In the genomic region with DNA sequence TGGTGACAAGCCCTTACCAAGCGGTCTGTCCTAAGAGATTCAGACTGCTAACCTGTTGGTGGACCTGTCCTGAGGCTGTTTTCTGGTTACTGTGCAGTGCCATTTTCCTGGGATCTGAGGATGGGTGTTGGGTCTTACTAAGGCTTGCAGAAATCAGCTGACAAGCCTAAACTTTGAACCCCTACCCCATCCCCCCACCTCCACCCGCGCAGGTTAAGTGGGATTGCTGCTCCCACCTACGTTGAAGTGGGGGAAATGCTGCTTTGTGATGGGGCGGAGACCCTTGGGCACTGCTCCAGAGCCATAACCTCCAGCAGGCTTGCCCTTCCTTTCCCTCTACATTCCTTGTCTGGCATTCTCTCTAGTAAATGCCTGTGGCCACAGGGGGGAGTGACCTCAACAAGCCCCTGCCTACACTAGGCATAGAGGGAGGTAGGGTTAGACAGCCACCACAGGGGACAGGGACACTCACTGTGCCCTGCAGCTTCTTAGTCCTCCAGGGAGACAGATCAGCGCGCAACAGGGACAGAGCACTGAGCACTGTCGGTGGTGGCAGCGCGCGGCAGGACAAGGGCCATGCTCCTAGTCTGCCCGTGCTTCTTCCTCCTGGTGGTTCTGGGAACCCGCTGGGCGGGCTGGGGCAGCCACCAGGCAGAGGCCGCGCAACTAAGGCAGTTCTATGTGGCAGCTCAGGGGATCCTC, we compare ENCODE assay signal across 8 mouse cellular contexts. TPM values are rescaled to one million over a fixed set of nuclear protein-coding genes. Genes with fewer than 3 reads are reported as not detected.
DNase-seq lines count a peak whose midpoint lies in the region; ATAC-seq and TF ChIP-seq lines count a peak whose summit lies in the region.

A gene (plus strand): TSS at position 452 of the 702 bp plus-strand sequence.

- H3K4me2 ChIP-seq in lung, postnatal 0 days (replicated peaks; ENCODE audit: low read depth, low read length) = 0 out of 2 replicates have a peak within 1 kb of the TSS, but pooled peaks have one; percentile 14
- H3K4me2 ChIP-seq in embryonic facial prominence, embryonic 14.5 days (ENCODE audit: low read depth, low read length) = peak within 1 kb of the TSS; percentile 24
- H3K4me2 ChIP-seq in limb, embryonic 11.5 days (ENCODE audit: low read depth, severe bottlenecking) = peak within 1 kb of the TSS; percentile 10; the same call in 1 of the 2 replicates

- H3K9me3 ChIP-seq in lung, postnatal 0 days (ENCODE audit: low read length) = no peaks in the 10 kb centered on the region
- no peaks in the 10 kb centered on the region for H3K9me3 ChIP-seq in embryonic facial prominence, embryonic 14.5 days (ENCODE audit: control insufficient read depth, low read length)
- no peaks in the 10 kb centered on the region for H3K9me3 ChIP-seq in limb, embryonic 11.5 days (ENCODE audit: control insufficient read depth, low read length)

- H3K9ac ChIP-seq in lung, postnatal 0 days (replicated peaks; ENCODE audit: low read depth) = no peak within 1 kb of the TSS
- H3K9ac ChIP-seq in embryonic facial prominence, embryonic 14.5 days (ENCODE audit: low read depth, low read length) = no peak within 1 kb of the TSS
- H3K9ac ChIP-seq in limb, embryonic 11.5 days (ENCODE audit: low read length) = no peak within 1 kb of the TSS

- intact Hi-C loops in left cerebral cortex, postnatal 25 days (cut with DNase I) = no loop called here
- intact Hi-C loops in gastrocnemius, postnatal 36 days (cut with DNase I) = no loop called here

- no peak for TF ChIP-seq EP300 in lung, postnatal 0 days (IDR thresholded peaks at IDR 0.05)

- peak; percentile 5; the same call in 1 of the 2 replicates for TF ChIP-seq CTCF in lung, postnatal 0 days (IDR thresholded peaks at IDR 0.05)
- no peak for TF ChIP-seq CTCF in lung, adult 2 months (IDR thresholded peaks at IDR 0.05; ENCODE audit: insufficient read depth, low read length)

- no peaks in the 10 kb centered on the region for H3K27me3 ChIP-seq in lung, postnatal 0 days (replicated peaks; ENCODE audit: insufficient read depth, low read length)
- no peaks in the 10 kb centered on the region for H3K27me3 ChIP-seq in embryonic facial prominence, embryonic 14.5 days (replicated peaks; ENCODE audit: control insufficient read depth, insufficient read depth, low read length)
- no peaks in the 10 kb centered on the region for H3K27me3 ChIP-seq in limb, embryonic 11.5 days (ENCODE audit: control insufficient read depth, insufficient read depth, low read length)

- no peaks in the 10 kb centered on the region for H3K4me1 ChIP-seq in lung, postnatal 0 days (ENCODE audit: insufficient read depth, low read depth, low read length)
- no peaks in the 10 kb centered on the region for H3K4me1 ChIP-seq in lung, adult 2 months (ENCODE audit: control insufficient read depth, insufficient read depth, low read length)
- peaks cover 7% of the 10 kb centered on the region; the same call in 1 of the 2 replicates for H3K4me1 ChIP-seq in embryonic facial prominence, embryonic 14.5 days (ENCODE audit: control insufficient read depth, insufficient read depth, low read length)
- H3K4me1 ChIP-seq in limb, embryonic 11.5 days (ENCODE audit: control insufficient read depth, insufficient read depth, low read length) = no peaks in the 10 kb centered on the region; the same call in 1 of the 2 replicates

- WGBS in lung, postnatal 0 days = 15% methylated on average over 14 of the region's 16 CpGs
- 23% methylated on average over 16 of the region's 16 CpGs for WGBS in lung, adult 2 months
- 11% methylated on average over 15 of the region's 16 CpGs for WGBS in embryonic facial prominence, embryonic 14.5 days
- 12% methylated on average over 16 of the region's 16 CpGs for WGBS in limb, embryonic 11.5 days

- TF ChIP-seq POLR2A in lung, adult 2 months (IDR thresholded peaks at IDR 0.05; ENCODE audit: borderline replicate concordance, extremely low read depth, low read depth, low read length) = no peak

- H3K4me3 ChIP-seq in lung, postnatal 0 days (ENCODE audit: low read depth, low read length) = no peak within 1 kb of the TSS
- H3K4me3 ChIP-seq in lung, adult 2 months (replicated peaks; ENCODE audit: extremely low read depth, low read depth, low read length) = no peak within 1 kb of the TSS
- no peak within 1 kb of the TSS for H3K4me3 ChIP-seq in embryonic facial prominence, embryonic 14.5 days (ENCODE audit: low read depth, low read length)
- no peak within 1 kb of the TSS for H3K4me3 ChIP-seq in limb, embryonic 11.5 days (ENCODE audit: low read depth, low read length)

- peak; percentile 23; the same call in 1 of the 2 replicates for ATAC-seq in lung, postnatal 0 days
- ATAC-seq in embryonic facial prominence, embryonic 14.5 days (ENCODE audit: low read depth) = no peak
- ATAC-seq in limb, embryonic 11.5 days (ENCODE audit: insufficient number of reproducible peaks, low FRiP score, low TSS enrichment, low read depth) = no peak
- ATAC-seq in inflammation-experienced regulatory T-cells, adult 6 months = no peak

- no peak for DNase-seq in lung, postnatal 0 days (ENCODE audit: low spot score)
- no peak for DNase-seq in lung, adult 2 months
- no peak for DNase-seq in embryonic facial prominence, embryonic 14.5 days (ENCODE audit: low spot score)
- DNase-seq in limb, embryonic 11.5 days (ENCODE audit: low spot score) = peak; percentile 34
- peak; percentile 39 for DNase-seq in retina, postnatal 1 day
- DNase-seq in left cerebral cortex, postnatal 25 days (ENCODE audit: low spot score in 2 of 2) = no peak
- no peak for DNase-seq in gastrocnemius, postnatal 36 days

- H3K27ac ChIP-seq in lung, postnatal 0 days (ENCODE audit: low read length) = no peak within 1 kb of the TSS
- H3K27ac ChIP-seq in embryonic facial prominence, embryonic 14.5 days (replicated peaks; ENCODE audit: low read depth, low read length) = no peak within 1 kb of the TSS
- no peak within 1 kb of the TSS for H3K27ac ChIP-seq in limb, embryonic 11.5 days (replicated peaks; ENCODE audit: low read depth, low read length)

- H3K36me3 ChIP-seq in lung, postnatal 0 days (ENCODE audit: insufficient read depth, low read length) = no peaks in the 10 kb centered on the region
- H3K36me3 ChIP-seq in embryonic facial prominence, embryonic 14.5 days (ENCODE audit: control insufficient read depth, insufficient read depth, low read length) = no peaks in the 10 kb centered on the region
- H3K36me3 ChIP-seq in limb, embryonic 11.5 days (ENCODE audit: control insufficient read depth, insufficient read depth, low read length) = no peaks in the 10 kb centered on the region

RNA-seq across cellular contexts. Expression of the gene that starts here (rescaled TPM):
- 0.33 and 0.44 TPM in 2 replicates for polyA plus RNA-seq in lung, postnatal 0 days (2015; fragmentation: Nextera tagmentation; extraction: Ambion mirVana)
- 0.84 and 1.8 TPM in 2 replicates for polyA plus RNA-seq in lung, adult 2 months (2012; rRNA removed)
- 0.21 TPM in 2 replicates for polyA plus RNA-seq in embryonic facial prominence, embryonic 14.5 days (2014; fragmentation: Nextera tagmentation; extraction: Ambion mirVana)
- polyA plus RNA-seq in limb, embryonic 11.5 days (2014; fragmentation: Nextera tagmentation; extraction: Ambion mirVana) = 0.16 and 0.35 TPM in 2 replicates
- total RNA-seq in left cerebral cortex, postnatal 25 days (2021) = 1 to 10 TPM in 1 of 2 experiments, under 1 TPM in 1; 0.94 to 1.1 TPM
- under 1 TPM; 0.12 to 0.28 TPM for total RNA-seq in gastrocnemius, postnatal 36 days (2021)
- not detected for polyA plus RNA-seq in inflammation-experienced regulatory T-cells, adult 6 months (2017; shearing (Covaris generic))

Comparison
In these comparisons a context has a peak if more than half of its experiments do, and no peak if none do; other contexts are left out.
1. Peak in ATAC-seq and H3K4me2 ChIP-seq in lung, postnatal 0 days; RNA of the gene not detected or under 1 TPM.
2. Peak in DNase-seq and H3K4me2 ChIP-seq in limb, embryonic 11.5 days; RNA of the gene not detected or under 1 TPM.